15 mouse cellular contexts compared by ENCODE assay signal in the genomic region with DNA sequence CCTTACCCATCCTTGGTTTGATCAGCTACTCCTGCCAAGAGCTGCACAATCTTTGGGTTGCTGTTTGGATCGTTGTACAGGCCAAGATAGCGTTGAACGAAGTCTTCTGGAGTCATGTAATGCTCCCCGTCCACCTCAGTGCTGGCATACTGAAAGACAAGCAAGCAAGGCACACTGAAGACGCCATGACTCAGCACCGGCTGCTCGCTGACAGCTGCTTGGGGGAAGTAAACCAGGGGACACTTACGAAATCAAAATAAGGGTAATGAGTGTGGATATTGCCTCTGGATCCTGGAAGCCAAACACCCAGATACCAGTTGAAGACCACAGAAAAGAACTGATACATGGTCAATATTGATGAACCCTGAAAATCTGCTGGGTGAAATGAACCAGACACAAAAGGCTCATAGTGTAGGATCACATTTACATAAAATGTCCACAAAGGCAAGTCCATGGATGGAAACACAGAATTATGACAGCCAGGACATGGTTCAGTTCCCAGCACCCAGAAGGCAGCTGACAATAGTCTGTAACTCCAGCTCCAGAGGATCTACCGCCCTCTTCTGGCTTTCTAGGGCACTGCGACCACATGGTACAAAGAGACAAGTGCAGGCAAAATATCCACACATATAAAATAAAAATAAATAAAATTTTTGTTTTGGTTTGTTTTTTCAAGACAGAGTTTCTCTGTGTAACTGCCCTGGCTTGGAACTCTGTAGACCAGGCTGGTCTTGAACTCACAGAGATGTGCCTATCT. TPM values are rescaled to one million over a fixed set of nuclear protein-coding genes. Genes with fewer than 3 reads are reported as not detected.
DNase-seq lines count a peak whose midpoint lies in the region; ATAC-seq and TF ChIP-seq lines count a peak whose summit lies in the region.
"Had no signal": no experiment of that assay in that cellular context is flagged by ENCODE, and none has a peak within 500 bp of the region (broad histone marks: within the 10 kb centered on the region; RNA-seq: fewer than 3 reads in every experiment).

No protein-coding gene starts in this region.

- no peaks in the 10 kb centered on the region for H3K4me1 ChIP-seq in kidney, postnatal 0 days (replicated peaks; ENCODE audit: insufficient read depth, low read length)
- H3K4me1 ChIP-seq in kidney, embryonic 16.5 days (ENCODE audit: insufficient read depth, low read length), result no peaks in the 10 kb centered on the region
- H3K4me1 ChIP-seq in ES-E14 (ENCODE audit: control insufficient read depth in 2 of 2, insufficient read depth in 2 of 2, low read length in 2 of 2, poor library complexity in 1 of 2), result no peaks in the 10 kb centered on the region
- no peaks in the 10 kb centered on the region for H3K4me1 ChIP-seq in neural tube, embryonic 15.5 days
- H3K4me1 ChIP-seq: liver, embryonic 15.5 days; midbrain, embryonic 10.5 days; stomach, embryonic 15.5 days had no signal

- in situ Hi-C loops in ES-E14 (cut with MboI; ENCODE audit: low sequenced_read_pairs in 2 of 2, unreplicated experiment in 2 of 2), result no loop called here

- DNase-seq in kidney, postnatal 0 days (ENCODE audit: low spot score), result no peak
- DNase-seq in 416B (ENCODE audit: low read depth) (peak; percentile 53), ES-E14 (ENCODE audit: low read depth, low spot score) (no peak)
- DNase-seq in left cerebral cortex, adult 11 months (ENCODE audit: low spot score), result no peak
- DNase-seq: adrenal gland, postnatal 14 days; cerebellum, adult 2 months; kidney, postnatal 14 days had no signal

- TF ChIP-seq CTCF in kidney, postnatal 0 days (IDR thresholded peaks at IDR 0.05; ENCODE audit: low read depth), result peak; percentile 18; the same call in 1 of the 2 replicates

- 95% methylated on average over 10 of the region's 10 CpGs for WGBS in kidney, postnatal 0 days
- 93% methylated on average over 10 of the region's 10 CpGs for WGBS in kidney, embryonic 16.5 days
- 94% methylated on average over 10 of the region's 10 CpGs for WGBS in neural tube, embryonic 15.5 days

- no peak overlapping the region for H3K27ac ChIP-seq in kidney, postnatal 0 days
- H3K27ac ChIP-seq in kidney, embryonic 16.5 days (ENCODE audit: low read length), result no peak overlapping the region
- H3K27ac ChIP-seq in ES-E14 (ENCODE audit: insufficient read depth, low read depth, low read length, poor library complexity, severe bottlenecking), result peak overlapping the region; percentile 58; the same call in 1 of the 2 replicates
- H3K27ac ChIP-seq in neural tube, embryonic 15.5 days (replicated peaks), result no peak overlapping the region
- H3K27ac ChIP-seq: heart, embryonic 13.5 days; hindbrain, postnatal 0 days; liver, embryonic 15.5 days; midbrain, embryonic 10.5 days; stomach, embryonic 15.5 days had no signal

- no peak for ATAC-seq in kidney, postnatal 0 days (replicated peaks; ENCODE audit: low FRiP score, low read depth)
- no peak for ATAC-seq in kidney, embryonic 16.5 days (ENCODE audit: low FRiP score, low TSS enrichment)
- ATAC-seq in megakaryocyte, adult 5-6 weeks (ENCODE audit: poor library complexity, severe bottlenecking), result peak; percentile 97
- no peak for ATAC-seq in neural tube, embryonic 15.5 days (ENCODE audit: low FRiP score)
- ATAC-seq: hindbrain, postnatal 0 days had no signal

- no peaks in the 10 kb centered on the region for H3K27me3 ChIP-seq in kidney, postnatal 0 days (ENCODE audit: insufficient read depth, low read length)
- no peaks in the 10 kb centered on the region for H3K27me3 ChIP-seq in kidney, embryonic 16.5 days (ENCODE audit: insufficient read depth, low read length)
- H3K27me3 ChIP-seq in neural tube, embryonic 15.5 days (replicated peaks), result no peaks in the 10 kb centered on the region
- H3K27me3 ChIP-seq: heart, embryonic 13.5 days; liver, embryonic 15.5 days; stomach, embryonic 15.5 days had no signal

- H3K36me3 ChIP-seq in kidney, postnatal 0 days (ENCODE audit: insufficient read depth, low read length), result peaks cover 4% of the 10 kb centered on the region; the same call in 1 of the 2 replicates
- peaks cover 11% of the 10 kb centered on the region for H3K36me3 ChIP-seq in kidney, embryonic 16.5 days (ENCODE audit: insufficient read depth, low read length)
- peaks cover 8% of the 10 kb centered on the region for H3K36me3 ChIP-seq in ES-E14 (ENCODE audit: control insufficient read depth, insufficient read depth, low read length, poor library complexity, severe bottlenecking)
- peaks cover 29% of the 10 kb centered on the region for H3K36me3 ChIP-seq in neural tube, embryonic 15.5 days

- H3K4me2 ChIP-seq in kidney, postnatal 0 days (ENCODE audit: low read length), result no peak overlapping the region
- no peak overlapping the region for H3K4me2 ChIP-seq in kidney, embryonic 16.5 days (replicated peaks; ENCODE audit: low read depth, low read length)
- H3K4me2 ChIP-seq in neural tube, embryonic 15.5 days, result no peak overlapping the region
- H3K4me2 ChIP-seq: heart, embryonic 13.5 days; liver, embryonic 15.5 days; stomach, embryonic 15.5 days had no signal

- H3K9me3 ChIP-seq in kidney, postnatal 0 days (replicated peaks; ENCODE audit: low read length), result no peaks in the 10 kb centered on the region
- H3K9me3 ChIP-seq in kidney, embryonic 16.5 days (ENCODE audit: low read length), result peaks cover 10% of the 10 kb centered on the region
- H3K9me3 ChIP-seq in ES-E14 (ENCODE audit: control insufficient read depth, insufficient read depth, low read depth, low read length), result no peaks in the 10 kb centered on the region
- no peaks in the 10 kb centered on the region for H3K9me3 ChIP-seq in neural tube, embryonic 15.5 days (replicated peaks)
- H3K9me3 ChIP-seq: liver, embryonic 15.5 days; stomach, embryonic 15.5 days had no signal

- H3K9ac ChIP-seq in kidney, postnatal 0 days (ENCODE audit: low read depth, low read length), result no peak overlapping the region
- H3K9ac ChIP-seq in kidney, embryonic 16.5 days (replicated peaks; ENCODE audit: low read length), result no peak overlapping the region
- no peak overlapping the region for H3K9ac ChIP-seq in ES-E14 (ENCODE audit: insufficient read depth, low read depth, low read length, poor library complexity, severe bottlenecking)
- no peak overlapping the region for H3K9ac ChIP-seq in neural tube, embryonic 15.5 days (replicated peaks)
- H3K9ac ChIP-seq: heart, embryonic 13.5 days; liver, embryonic 15.5 days; stomach, embryonic 15.5 days had no signal

- no peak overlapping the region for H3K4me3 ChIP-seq in kidney, postnatal 0 days (replicated peaks; ENCODE audit: low read depth, low read length)
- no peak overlapping the region for H3K4me3 ChIP-seq in kidney, embryonic 16.5 days (ENCODE audit: low read length)
- no peak overlapping the region for H3K4me3 ChIP-seq in ES-E14 (ENCODE audit: insufficient read depth in 1 of 2, low read depth in 1 of 2, low read length in 2 of 2, poor library complexity in 1 of 2, severe bottlenecking in 1 of 2)
- no peak overlapping the region for H3K4me3 ChIP-seq in neural tube, embryonic 15.5 days (replicated peaks)
- H3K4me3 ChIP-seq: heart, embryonic 13.5 days; liver, embryonic 15.5 days; midbrain, embryonic 10.5 days; stomach, embryonic 15.5 days had no signal

TF ChIP-seq in ES-E14, 5 proteins besides CTCF, POLR2A, EP300 and RAD21:
- TF ChIP-seq CHD2 (IDR thresholded peaks at IDR 0.05; ENCODE audit: low read depth, low read length), result no peak
- no peak for TF ChIP-seq ZNF384 (IDR thresholded peaks at IDR 0.05; ENCODE audit: low read depth, low read length)
- no peak for TF ChIP-seq HCFC1 (IDR thresholded peaks at IDR 0.05; ENCODE audit: borderline replicate concordance, insufficient read depth, low read length)
- TF ChIP-seq ZC3H11A (IDR thresholded peaks at IDR 0.05; ENCODE audit: borderline replicate concordance, low read depth, low read length), result no peak
- no peak for TF ChIP-seq MAFK (IDR thresholded peaks at IDR 0.05; ENCODE audit: insufficient read depth, low read depth, low read length)

RNA-seq across cellular contexts. Expression of a gene that starts 23.5 kb away (rescaled TPM):
- polyA plus RNA-seq in kidney, postnatal 0 days (2015; fragmentation: Nextera tagmentation; extraction: Ambion mirVana), result 50.9 and 51.4 TPM in 2 replicates
- polyA plus RNA-seq in kidney, embryonic 16.5 days (2015; fragmentation: Nextera tagmentation; extraction: Ambion mirVana), result 50.3 and 53.3 TPM in 2 replicates
- 42.6 and 44.2 TPM in 2 replicates for total RNA-seq in ES-E14 (2012; rRNA removed)
- total RNA-seq in megakaryocyte, adult 5-6 weeks (2015), result 39.7 and 45.8 TPM in 2 replicates
- 36.8 and 44.4 TPM in 2 replicates for total RNA-seq in megakaryocyte, adult 5-6 weeks (2017)
- polyA plus RNA-seq in neural tube, embryonic 15.5 days (2015; fragmentation: Nextera tagmentation; extraction: Ambion mirVana), result 109 and 119 TPM in 2 replicates

RNA-seq across cellular contexts. Expression of a gene that starts 44.7 kb away (rescaled TPM):
- 85.9 and 94.2 TPM in 2 replicates for polyA plus RNA-seq in kidney, postnatal 0 days (2015; fragmentation: Nextera tagmentation; extraction: Ambion mirVana)
- polyA plus RNA-seq in kidney, embryonic 16.5 days (2015; fragmentation: Nextera tagmentation; extraction: Ambion mirVana), result 129 and 134 TPM in 2 replicates
- total RNA-seq in ES-E14 (2012; rRNA removed), result 210 and 242 TPM in 2 replicates
- 115 and 152 TPM in 2 replicates for total RNA-seq in megakaryocyte, adult 5-6 weeks (2015)
- 130 and 135 TPM in 2 replicates for total RNA-seq in megakaryocyte, adult 5-6 weeks (2017)
- 45.9 and 68.2 TPM in 2 replicates for polyA plus RNA-seq in neural tube, embryonic 15.5 days (2015; fragmentation: Nextera tagmentation; extraction: Ambion mirVana)
